Mouse (Mus musculus): ENCODE results near the gene Clns1a.

The Clns1a gene

GRCm38 (mm10) chr7:97696506-97697254 is at the start of gene Clns1a:
Clns1a (plus strand) TSS chr7:97696634.
- peak; percentile 94 for DNase-seq (ENCODE audit: low read depth, low spot score)

DNA sequence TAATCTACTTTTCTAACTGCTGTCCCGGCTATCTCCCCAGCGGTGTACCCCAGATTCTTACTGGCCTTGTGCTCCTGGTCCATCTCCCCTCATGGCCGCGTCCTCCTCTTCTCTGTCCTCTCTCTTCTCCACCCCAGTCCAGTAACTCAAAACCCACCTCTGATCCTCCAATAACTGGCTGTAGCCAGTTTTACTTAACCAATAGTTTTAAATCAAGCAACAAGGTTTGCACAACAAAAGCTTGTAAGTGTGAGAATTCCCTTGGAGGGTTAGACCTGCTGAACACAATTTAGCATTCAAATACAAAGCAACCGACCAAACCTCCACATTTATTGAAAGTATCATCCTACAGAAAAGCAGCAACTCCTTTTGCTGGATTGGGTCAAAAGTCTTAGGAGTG is 48.8 kb upstream of the Clns1a start:
- no peak for DNase-seq (ENCODE audit: low read depth, low spot score)

- no peak for DNase-seq (ENCODE audit: low read depth, low spot score)
These were observed 45.7 kb upstream of the Clns1a start for GRCm38 (mm10) chr7:97650729-97651128.

GRCm38 (mm10) chr7:97656144-97656543 is 40.3 kb upstream of the Clns1a start:
- no peak for DNase-seq (ENCODE audit: low read depth, low spot score)

DNA sequence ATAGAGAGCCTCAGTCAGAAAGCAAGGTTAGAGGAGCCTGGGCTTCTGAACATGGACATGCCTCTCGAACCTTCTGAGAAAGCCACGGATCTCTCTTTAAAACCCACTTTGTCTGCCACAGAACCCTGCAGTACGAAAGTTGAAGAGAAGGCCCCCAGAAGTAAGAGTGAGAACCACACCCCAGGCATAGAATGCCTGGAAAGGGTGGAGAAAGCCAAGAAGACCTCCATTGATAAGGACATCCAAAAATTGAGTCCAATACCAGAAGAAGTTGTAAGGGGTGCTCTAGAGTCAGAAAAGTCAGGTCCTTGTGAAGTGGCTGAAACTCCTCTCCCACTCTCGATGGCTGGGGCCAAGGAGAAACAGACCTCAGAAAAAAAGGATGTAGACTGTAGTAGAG is 34.8 kb upstream of the Clns1a start:
- no peak for DNase-seq (ENCODE audit: low read depth, low spot score)

DNA sequence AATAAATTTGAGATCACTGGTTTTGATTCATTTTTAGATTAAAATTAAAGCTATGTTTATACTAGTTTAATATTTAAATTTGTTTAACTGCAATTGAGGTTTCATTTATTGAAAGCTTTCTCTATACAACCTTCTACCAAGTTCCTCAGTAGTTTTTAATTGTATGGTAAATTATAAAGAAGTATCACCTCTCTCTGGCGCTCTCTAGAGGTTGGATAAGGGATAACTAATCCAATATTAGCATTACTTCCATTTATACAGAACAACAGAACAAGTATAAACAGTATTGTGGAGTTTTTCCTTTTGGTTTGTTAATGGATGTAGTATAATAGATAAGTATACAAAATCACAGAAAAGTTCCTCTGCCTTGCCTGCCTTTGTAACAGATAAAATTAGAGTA is 17.2 kb upstream of the Clns1a start:
- DNase-seq (ENCODE audit: low read depth, low spot score) = no peak

- no peak for DNase-seq (ENCODE audit: low read depth, low spot score)
These were observed 8.6 kb upstream of the Clns1a start for GRCm38 (mm10) chr7:97687831-97688230.

DNA sequence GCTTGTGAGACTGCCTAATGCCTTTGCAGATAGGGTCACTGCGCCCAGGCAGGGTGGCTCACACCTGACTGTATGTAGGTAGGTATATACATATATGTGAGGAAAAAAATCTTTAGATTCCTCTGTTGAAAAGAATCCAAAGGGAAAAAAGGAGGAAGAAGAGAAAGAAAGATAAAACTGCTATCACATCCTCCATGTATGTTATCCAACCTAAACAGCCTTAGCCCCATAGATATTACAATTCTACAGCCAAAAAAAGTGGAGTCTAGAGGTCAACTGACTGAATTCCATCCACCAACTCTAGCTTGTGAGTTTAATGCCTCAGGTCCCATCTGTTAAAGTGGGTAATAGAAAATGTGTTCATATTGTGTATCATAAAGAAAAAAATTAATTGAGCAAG is 993 bp upstream of the Clns1a start:
- DNase-seq (ENCODE audit: low read depth, low spot score) = no peak

DNA sequence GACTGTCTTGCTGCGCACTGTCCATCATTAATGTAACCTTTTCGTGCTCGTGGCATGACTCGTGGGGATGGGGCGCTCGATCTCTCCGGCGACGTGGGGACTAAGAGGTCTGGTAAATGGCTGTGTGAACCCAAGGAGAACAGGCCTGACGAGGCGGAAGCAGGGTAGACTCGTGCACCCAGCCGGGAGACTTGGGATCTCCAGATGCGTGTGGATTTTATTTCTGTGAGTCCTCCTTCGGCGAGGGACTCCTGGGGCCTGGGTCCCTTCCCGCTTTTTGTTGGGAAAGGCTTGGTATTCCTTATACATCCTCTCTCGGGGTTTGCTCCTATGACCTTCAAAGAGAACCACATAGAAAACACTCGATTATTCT is 315 bp upstream of the Clns1a start:
- no peak for DNase-seq (ENCODE audit: low read depth, low spot score)

DNA sequence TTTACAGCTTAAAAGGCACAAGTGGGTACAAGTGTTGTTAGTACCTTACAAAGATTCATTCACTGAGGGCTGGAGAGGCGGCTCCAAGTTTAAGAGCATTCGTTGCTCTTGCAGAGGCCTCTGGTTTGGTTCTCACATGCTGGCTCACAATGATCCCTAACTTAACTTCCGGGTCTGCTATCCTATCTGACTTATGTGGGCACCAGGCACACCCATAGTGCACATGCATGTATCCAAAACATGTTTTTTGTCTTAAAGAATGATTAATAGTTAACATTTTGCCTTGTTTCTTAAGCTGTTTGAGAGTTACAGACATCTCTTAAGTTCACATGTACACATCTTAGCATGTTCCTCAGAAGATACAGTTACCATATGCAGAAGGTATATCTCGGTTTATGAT is 3.7 kb downstream of the Clns1a start:
- no peak for DNase-seq (ENCODE audit: low read depth, low spot score)

GRCm38 (mm10) chr7:97701106-97701505 is 4.7 kb downstream of the Clns1a start:
- no peak for DNase-seq (ENCODE audit: low read depth, low spot score)

GRCm38 (mm10) chr7:97707123-97707522 is 10.7 kb downstream of the Clns1a start:
- DNase-seq (ENCODE audit: low read depth, low spot score) = no peak

DNA sequence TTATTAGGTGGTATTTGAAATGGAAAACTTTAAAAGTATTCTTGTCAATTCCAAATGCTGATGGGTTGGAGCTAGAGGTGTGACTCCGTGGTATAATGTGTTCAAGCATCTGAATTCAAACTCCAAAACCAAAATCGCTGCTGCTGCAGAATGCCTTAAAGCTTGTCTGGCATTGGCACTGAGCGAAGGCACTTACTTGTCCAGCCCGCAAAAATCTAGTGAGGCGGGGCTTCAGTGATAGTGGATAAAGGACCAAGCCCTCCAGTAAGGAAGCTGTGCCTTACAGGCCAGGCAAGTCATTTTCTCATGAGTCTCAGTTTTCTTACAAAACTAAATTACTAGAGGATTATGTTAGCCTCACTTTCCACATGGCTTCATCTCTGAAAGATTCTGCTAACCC is 11.4 kb downstream of the Clns1a start:
- DNase-seq (ENCODE audit: low read depth, low spot score) = no peak

DNA sequence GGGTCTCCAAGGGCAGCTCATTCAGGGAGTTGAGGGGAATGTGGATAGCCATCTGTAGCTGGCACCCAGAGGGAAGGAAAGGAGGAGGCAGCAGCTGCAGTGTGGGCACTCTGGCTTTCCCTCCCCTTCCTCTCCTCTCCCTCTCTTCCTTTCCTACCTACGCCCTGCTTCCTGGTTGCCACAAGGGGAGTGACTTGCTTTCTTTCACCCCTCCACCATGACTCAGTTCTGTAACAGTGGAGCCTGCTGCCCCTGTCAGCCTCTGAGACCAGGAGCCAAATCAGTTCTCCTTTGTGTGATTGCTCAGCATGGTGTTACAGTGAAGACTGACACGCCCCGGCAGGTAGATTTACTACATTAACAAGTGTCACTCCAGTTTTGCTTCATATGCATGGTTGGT is 12.8 kb downstream of the Clns1a start:
- DNase-seq (ENCODE audit: low read depth, low spot score) = no peak

DNA sequence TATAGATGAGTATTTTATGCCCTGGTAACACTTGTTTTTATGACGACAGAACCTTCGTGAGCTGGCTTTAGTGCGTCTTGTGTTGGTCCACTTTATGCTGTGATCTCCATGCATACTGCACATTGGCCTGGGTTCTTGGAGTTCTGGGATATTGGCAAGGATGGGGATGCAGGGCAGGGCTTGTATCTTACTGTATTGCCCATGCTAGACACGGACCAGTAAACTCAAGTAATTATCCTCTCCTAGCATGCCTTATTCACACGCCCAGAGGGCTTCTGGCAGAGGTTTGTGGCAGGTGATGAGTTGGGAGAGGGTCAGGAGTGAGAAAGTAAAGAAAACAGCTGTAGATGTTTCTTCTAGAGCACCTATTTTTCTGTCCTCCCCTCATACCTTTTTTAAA is 18.2 kb downstream of the Clns1a start:
- no peak for DNase-seq (ENCODE audit: low read depth, low spot score)

GRCm38 (mm10) chr7:97717326-97717725 is 20.9 kb downstream of the Clns1a start:
- DNase-seq (ENCODE audit: low read depth, low spot score) = no peak

DNA sequence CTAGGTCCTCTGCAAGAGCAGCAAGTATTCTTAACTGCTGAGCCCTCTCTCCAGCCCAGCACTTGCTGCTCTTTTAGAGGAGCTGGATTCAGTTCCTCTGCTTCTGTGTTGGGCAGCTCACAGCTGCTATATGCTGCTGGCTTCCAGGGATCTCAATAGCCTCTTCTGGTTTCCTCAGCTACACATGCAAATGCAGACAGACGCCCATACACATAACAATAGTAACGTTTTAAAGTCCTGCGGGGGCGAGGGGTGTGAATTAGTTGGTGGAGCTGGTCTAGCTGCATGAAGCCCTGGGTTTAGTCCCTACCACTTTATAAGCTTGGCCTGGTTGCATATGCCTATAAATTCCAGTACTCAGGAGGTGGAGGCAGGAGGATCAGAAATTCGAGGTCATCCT is 22.6 kb downstream of the Clns1a start:
- DNase-seq (ENCODE audit: low read depth, low spot score) = peak; percentile 67

- no peak for DNase-seq (ENCODE audit: low read depth, low spot score)
These were observed 23.7 kb downstream of the Clns1a start for GRCm38 (mm10) chr7:97720109-97720508.

DNA sequence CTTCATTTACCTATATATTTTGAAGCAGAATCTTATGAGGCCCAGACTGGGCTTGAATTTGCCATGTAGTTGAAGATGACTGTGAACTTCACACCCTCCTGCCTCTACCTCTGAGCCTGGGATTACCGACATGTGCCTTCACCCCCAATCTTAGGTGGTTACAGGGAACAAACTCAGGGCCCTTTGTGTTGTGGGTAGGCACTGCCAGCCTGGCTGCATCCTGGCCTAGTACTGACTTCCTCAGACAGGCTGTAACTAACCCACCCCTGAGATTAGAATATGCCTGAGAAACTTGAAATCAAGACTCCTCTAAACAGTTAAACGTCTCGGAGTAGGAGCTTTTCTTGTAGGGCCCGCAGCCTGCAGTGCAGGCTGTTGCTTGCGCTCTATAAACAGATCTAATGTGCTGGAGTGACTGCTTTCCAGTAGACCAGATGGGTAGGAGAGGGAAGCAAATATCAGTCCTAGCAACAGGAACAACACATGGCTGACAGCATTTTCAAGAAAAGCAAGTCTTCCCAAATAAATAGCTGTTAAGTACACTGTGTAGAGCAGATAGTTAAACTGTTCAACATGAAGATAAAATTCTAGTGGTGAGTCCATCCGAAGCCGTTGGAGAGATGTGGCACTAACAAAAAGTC is 26.0 kb downstream of the Clns1a start:
- DNase-seq (ENCODE audit: low read depth, low spot score) = peak; percentile 60

- no peak for DNase-seq (ENCODE audit: low read depth, low spot score)
These were observed 27.5 kb downstream of the Clns1a start for GRCm38 (mm10) chr7:97723646-97724538.

GRCm38 (mm10) chr7:97725401-97725800 is 29.0 kb downstream of the Clns1a start:
- no peak for DNase-seq (ENCODE audit: low read depth, low spot score)

GRCm38 (mm10) chr7:97726080-97726479 is 29.6 kb downstream of the Clns1a start:
- no peak for DNase-seq (ENCODE audit: low read depth, low spot score)
